Mouse (Mus musculus) CH12.LX (cell line): ENCODE data around the gene Tef.

ENCODE experiments used
- CTCF ChIP-seq, 2 experiments: IDR thresholded peaks in 1 of 2; conservative IDR thresholded peaks in 1 of 2; 2 replicates each; pipeline ENCODE4 v1.5.1; 2011 to 2012; ENCODE audit warnings: low read depth in 2 of 2, low read length in 2 of 2, improper control_type of control experiment in 1 of 2, inconsistent platforms in 1 of 2, mild to moderate bottlenecking in 1 of 2, moderate library complexity in 1 of 2
- EP300 ChIP-seq: IDR thresholded peaks from 2 replicates; pipeline ENCODE4 v1.6.1; 2011; ENCODE audit warnings: low read length, improper control_type of control experiment
- JUND ChIP-seq: conservative IDR thresholded peaks from 2 replicates; pipeline ENCODE4 v1.6.1; 2011; ENCODE audit warnings: low read depth, low read length, improper control_type of control experiment
- MEF2A ChIP-seq: IDR thresholded peaks from 2 replicates; pipeline ENCODE4 v1.6.1; 2014; ENCODE audit warnings: low read depth, mild to moderate bottlenecking, inconsistent platforms, low read length, improper control_type of control experiment, borderline replicate concordance
- MYC ChIP-seq: IDR thresholded peaks from 2 replicates; pipeline ENCODE4 v1.6.1; 2011; ENCODE audit warnings: low read depth, mild to moderate bottlenecking, improper control_type of control experiment, low read length
- POLR2A ChIP-seq: IDR thresholded peaks from 2 replicates; pipeline ENCODE4 v1.6.1; 2011; ENCODE audit warnings: low read depth, mild to moderate bottlenecking, improper control_type of control experiment, low read length
- POLR2AphosphoS2 ChIP-seq: IDR thresholded peaks from 2 replicates; pipeline ENCODE4 v1.6.1; 2011; ENCODE audit warnings: low read depth, low read length, improper control_type of control experiment
- RAD21 ChIP-seq: IDR thresholded peaks from 2 replicates; pipeline ENCODE4 v1.6.1; 2011; ENCODE audit warnings: low read depth, mild to moderate bottlenecking, low read length, improper control_type of control experiment, moderate library complexity
- SIN3A ChIP-seq: IDR thresholded peaks from 2 replicates; pipeline ENCODE4 v1.6.1; 2012; ENCODE audit warnings: low read length, improper control_type of control experiment, inconsistent platforms
- SMC3 ChIP-seq: IDR thresholded peaks from 2 replicates; pipeline ENCODE4 v1.6.1; 2011; ENCODE audit warnings: low read depth, low read length, improper control_type of control experiment
- ZC3H11A ChIP-seq: IDR thresholded peaks from 2 replicates; pipeline ENCODE4 v1.6.1; 2012; ENCODE audit warnings: low read depth, mild to moderate bottlenecking, inconsistent platforms, low read length, improper control_type of control experiment

DNA sequence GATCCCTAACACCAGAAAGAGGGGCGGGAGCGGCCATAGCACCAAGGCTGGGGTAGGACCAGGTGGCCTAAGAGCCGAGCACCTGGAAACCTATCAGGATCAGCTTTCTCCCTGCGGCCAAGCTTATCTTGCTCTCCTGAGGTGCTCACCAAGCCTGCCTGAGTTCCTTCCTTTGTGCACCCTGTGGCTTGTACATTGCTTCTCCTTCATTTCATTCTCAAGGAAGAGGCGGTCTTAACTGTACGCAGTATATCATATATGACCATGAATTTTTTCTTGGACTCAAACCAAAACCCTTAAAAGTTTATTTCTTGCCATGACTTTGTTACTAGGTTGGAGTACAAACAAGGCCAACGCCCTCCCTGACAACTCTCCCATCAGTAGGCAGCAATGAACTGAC lies 62.0 kb downstream of the Tef start:
- TF ChIP-seq MYC (no peak), CTCF (conservative IDR thresholded peaks at IDR 0.05 in 1 of 2, IDR thresholded peaks at IDR 0.05 in 1 of 2; ENCODE audit: low read depth in 2 of 2, low read length in 2 of 2) (no peak), POLR2A (no peak; the same call in 1 of the 2 replicates), RAD21 (no peak), ZC3H11A (no peak), POLR2AphosphoS2 (no peak), SIN3A (no peak), SMC3 (no peak), EP300 (no peak), MEF2A (no peak), JUND (no peak)
